Mouse (Mus musculus): ENCODE data around the gene Fhad1.

The Fhad1 gene

GRCm38 (mm10) chr4:141865006-141865405 is 149.9 kb downstream of the Fhad1 start:
- DNase-seq (ENCODE audit: low spot score in 2 of 2) = no peak

DNA sequence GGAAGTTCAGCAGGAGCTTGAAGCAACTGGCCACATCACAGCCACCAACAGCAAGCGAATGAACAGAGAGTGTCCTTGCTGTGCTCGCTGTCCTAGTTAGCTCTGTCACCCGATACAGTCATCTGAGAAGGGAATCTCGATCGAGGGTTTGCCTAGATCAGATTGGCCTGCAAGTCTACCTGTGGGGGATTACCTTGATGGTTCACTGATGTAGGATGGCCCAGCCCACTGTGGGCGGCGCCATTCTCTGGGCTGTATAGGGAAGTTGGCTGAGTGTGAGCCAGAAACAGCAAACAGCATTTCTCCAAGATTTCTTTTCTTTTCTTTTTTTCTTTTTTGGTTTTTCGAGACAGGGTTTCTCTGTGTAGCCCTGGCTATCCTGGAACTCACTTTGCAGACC is 150.4 kb downstream of the Fhad1 start:
- no peak for DNase-seq (ENCODE audit: low spot score in 2 of 2)

GRCm38 (mm10) chr4:141863726-141864280 is 151.1 kb downstream of the Fhad1 start:
- no peak for DNase-seq (ENCODE audit: low spot score in 2 of 2)

- no peak for DNase-seq (ENCODE audit: low spot score in 2 of 2)
Measured at GRCm38 (mm10) chr4:141862867-141863266, 152.0 kb downstream of the Fhad1 start.

GRCm38 (mm10) chr4:141861591-141862295 is 153.1 kb downstream of the Fhad1 start:
- no peak for DNase-seq (ENCODE audit: low spot score in 2 of 2)

- no peak for DNase-seq (ENCODE audit: low spot score in 2 of 2)
Measured at GRCm38 (mm10) chr4:141860246-141860841, 154.5 kb downstream of the Fhad1 start.

DNA sequence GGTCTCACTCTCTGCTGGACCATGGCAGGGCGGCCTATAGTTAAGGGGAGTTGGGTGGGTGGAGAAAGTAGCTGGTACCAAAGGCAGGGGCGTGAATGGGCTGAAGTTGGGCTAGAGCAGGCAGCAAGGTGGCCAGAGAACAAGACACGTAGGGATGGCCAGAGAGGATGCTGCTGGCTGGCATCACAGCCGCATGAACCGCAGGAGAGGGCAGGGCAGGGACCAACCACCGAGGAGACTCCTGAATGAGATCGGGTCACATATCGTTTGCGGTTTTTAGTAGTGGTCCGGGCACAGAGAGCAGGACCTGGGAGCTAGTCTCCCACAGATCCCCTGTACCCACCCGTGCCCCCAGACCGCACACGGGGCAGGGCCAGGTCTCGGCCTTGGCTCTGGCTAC is 155.5 kb downstream of the Fhad1 start:
- DNase-seq (ENCODE audit: low spot score in 2 of 2) = no peak

DNA sequence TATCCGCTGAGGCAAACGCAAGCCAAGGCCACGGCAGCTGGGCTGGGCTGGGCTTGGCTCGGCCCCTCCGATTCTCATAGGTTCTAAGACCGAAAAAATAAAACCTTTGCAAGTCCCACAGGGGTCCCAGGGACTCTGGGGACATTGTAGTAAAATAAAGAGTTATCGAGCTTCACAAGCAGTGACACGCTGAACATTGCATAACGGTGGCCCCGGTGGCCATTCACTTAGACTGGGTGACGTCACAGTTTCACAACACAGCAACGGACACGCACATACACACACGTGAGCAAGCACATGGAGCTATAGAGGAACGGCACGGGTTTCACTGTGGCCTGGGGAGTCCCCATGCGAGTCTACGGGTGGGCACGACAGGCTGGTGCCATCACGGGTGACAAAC is 156.4 kb downstream of the Fhad1 start:
- DNase-seq (ENCODE audit: low spot score in 2 of 2) = no peak

- peak; percentile 50 to 64 for DNase-seq (ENCODE audit: low spot score in 2 of 2)
Measured at GRCm38 (mm10) chr4:141857422-141857930, 157.4 kb downstream of the Fhad1 start.

- peak in 1 of 2 experiments; percentile 45 for DNase-seq (ENCODE audit: low spot score in 2 of 2)
Measured at GRCm38 (mm10) chr4:141853437-141853836, 161.4 kb downstream of the Fhad1 start.

- DNase-seq (ENCODE audit: low spot score in 2 of 2) = no peak
Measured at GRCm38 (mm10) chr4:141845999-141846398, 168.9 kb downstream of the Fhad1 start, which contains the start of gene Ctrc. Gene Ctrc (minus strand): TSS chr4:141846359.
